Mouse (Mus musculus): ENCODE data around the gene Nfic.

Nfic gene

GRCm38 (mm10) chr10:81430831-81431525 lies 24.5 kb downstream of the Nfic start:
- DNase-seq (ENCODE audit: low read depth, low spot score) = peak; percentile 79

- DNase-seq (ENCODE audit: low read depth, low spot score) = peak; percentile 88
Measured at GRCm38 (mm10) chr10:81430141-81430830, 25.1 kb downstream of the Nfic start.

- DNase-seq (ENCODE audit: low read depth, low spot score) = peak; percentile 85
Measured at GRCm38 (mm10) chr10:81429605-81430061, 25.8 kb downstream of the Nfic start.

- no peak for DNase-seq (ENCODE audit: low read depth, low spot score)
Measured at GRCm38 (mm10) chr10:81429092-81429491, 26.3 kb downstream of the Nfic start.

GRCm38 (mm10) chr10:81428507-81428870 lies 26.9 kb downstream of the Nfic start:
- DNase-seq (ENCODE audit: low read depth, low spot score) = no peak

- no peak for DNase-seq (ENCODE audit: low read depth, low spot score)
Measured at GRCm38 (mm10) chr10:81427804-81428506, 27.5 kb downstream of the Nfic start.

GRCm38 (mm10) chr10:81427327-81427726 lies 28.1 kb downstream of the Nfic start:
- DNase-seq (ENCODE audit: low read depth, low spot score) = no peak

GRCm38 (mm10) chr10:81426897-81427296 lies 28.5 kb downstream of the Nfic start:
- peak; percentile 62 for DNase-seq (ENCODE audit: low read depth, low spot score)

- DNase-seq (ENCODE audit: low read depth, low spot score) = no peak
Measured at GRCm38 (mm10) chr10:81426081-81426671, 29.3 kb downstream of the Nfic start.

GRCm38 (mm10) chr10:81425236-81425850 lies 30.1 kb downstream of the Nfic start:
- no peak for DNase-seq (ENCODE audit: low read depth, low spot score)

GRCm38 (mm10) chr10:81424246-81425051 lies 31.0 kb downstream of the Nfic start:
- DNase-seq (ENCODE audit: low read depth, low spot score) = no peak

- DNase-seq (ENCODE audit: low read depth, low spot score) = no peak
Measured at GRCm38 (mm10) chr10:81423476-81424245, 31.8 kb downstream of the Nfic start.

- no peak for DNase-seq (ENCODE audit: low read depth, low spot score)
Measured at GRCm38 (mm10) chr10:81422661-81423217, 32.7 kb downstream of the Nfic start.

- DNase-seq (ENCODE audit: low read depth, low spot score) = no peak
Measured at GRCm38 (mm10) chr10:81422191-81422590, 33.2 kb downstream of the Nfic start.

GRCm38 (mm10) chr10:81421797-81422100 lies 33.7 kb downstream of the Nfic start:
- DNase-seq (ENCODE audit: low read depth, low spot score) = no peak

GRCm38 (mm10) chr10:81421041-81421796 lies 34.2 kb downstream of the Nfic start:
- DNase-seq (ENCODE audit: low read depth, low spot score) = no peak

- DNase-seq (ENCODE audit: low read depth, low spot score) = no peak
Measured at GRCm38 (mm10) chr10:81420191-81420767, 35.2 kb downstream of the Nfic start.

GRCm38 (mm10) chr10:81419111-81419928 lies 36.1 kb downstream of the Nfic start:
- DNase-seq (ENCODE audit: low read depth, low spot score) = no peak
